ENCODE assay signal across 8 mouse cellular contexts in the genomic region with DNA sequence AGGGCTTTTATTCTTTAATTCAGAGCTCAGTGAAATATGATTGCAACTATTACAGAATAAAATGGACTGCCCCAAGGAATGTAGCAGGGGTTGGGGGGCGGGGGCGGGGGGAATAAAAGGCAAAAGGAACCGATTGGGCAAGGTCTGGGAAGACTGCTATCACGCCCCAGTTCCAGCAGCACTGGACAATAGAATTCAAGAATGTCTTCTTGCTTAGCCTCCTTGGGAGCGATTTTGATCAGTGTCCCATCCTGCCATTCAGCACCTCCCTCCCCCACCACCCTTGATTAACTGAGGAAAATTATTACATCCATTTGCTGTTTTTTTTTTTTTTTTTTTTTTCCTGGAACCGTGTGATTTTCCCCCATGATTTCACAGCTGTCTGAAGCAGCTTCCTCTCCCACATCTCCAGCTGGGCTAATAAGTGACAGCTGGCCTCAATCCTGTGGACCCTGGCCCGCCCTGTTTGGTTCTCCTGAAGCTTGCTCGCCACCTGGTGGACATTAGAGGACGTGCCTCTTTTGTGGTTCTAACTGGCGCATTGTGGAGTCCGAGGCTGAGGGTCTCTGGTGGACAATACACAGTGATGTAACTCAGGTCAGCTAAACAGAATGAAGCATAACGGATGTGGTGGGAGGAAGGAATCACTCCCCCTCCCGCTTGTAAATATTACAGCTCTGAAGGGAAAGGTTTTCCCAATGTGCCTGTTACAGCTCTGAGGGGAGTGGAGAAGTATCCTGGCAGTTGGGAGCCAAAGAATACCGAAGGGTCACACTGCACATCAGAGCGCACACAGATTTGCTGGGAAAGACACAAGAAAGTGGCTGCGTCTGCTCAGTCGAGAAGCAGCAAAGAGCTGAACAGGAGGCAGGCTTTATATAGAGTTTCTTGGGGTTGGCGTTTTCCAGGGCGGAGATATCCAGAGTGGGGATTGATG. TPM values are rescaled to one million over a fixed set of nuclear protein-coding genes. Genes with fewer than 3 reads are reported as not detected.
DNase-seq lines count a peak whose midpoint lies in the region; ATAC-seq and TF ChIP-seq lines count a peak whose summit lies in the region.

No protein-coding gene starts in this region.

- ATAC-seq in erythroid progenitor cell, adult 5-6 weeks (replicated peaks; ENCODE audit: low FRiP score, poor library complexity, severe bottlenecking), result 0 out of 2 replicates have a peak, but pooled peaks have one; percentile 10
- no peak for ATAC-seq in heart, embryonic 13.5 days (ENCODE audit: extremely low read depth, insufficient number of reproducible peaks, low FRiP score, low TSS enrichment)
- ATAC-seq in kidney, postnatal 0 days (replicated peaks; ENCODE audit: low FRiP score, low read depth), result peak; percentile 91
- ATAC-seq in liver, embryonic 12.5 days, result peak; percentile 52
- ATAC-seq in stomach, postnatal 0 days (ENCODE audit: low FRiP score, low TSS enrichment), result peak; percentile 73; the same call in 1 of the 2 replicates

- WGBS in heart, embryonic 13.5 days, result 35% methylated on average over 19 of the region's 19 CpGs
- 24% methylated on average over 19 of the region's 19 CpGs for WGBS in kidney, postnatal 0 days
- WGBS in liver, embryonic 12.5 days (ENCODE audit: insufficient replicate concordance), result 34% methylated on average over 19 of the region's 19 CpGs
- WGBS in stomach, postnatal 0 days, result 28% methylated on average over 19 of the region's 19 CpGs

- H3K4me1 ChIP-seq in heart, embryonic 13.5 days, result peaks cover 25% of the 10 kb centered on the region
- no peaks in the 10 kb centered on the region for H3K4me1 ChIP-seq in kidney, postnatal 0 days (replicated peaks; ENCODE audit: insufficient read depth, low read length)
- no peaks in the 10 kb centered on the region; the same call in 1 of the 2 replicates for H3K4me1 ChIP-seq in liver, embryonic 12.5 days
- no peaks in the 10 kb centered on the region for H3K4me1 ChIP-seq in stomach, postnatal 0 days (replicated peaks; ENCODE audit: control insufficient read depth, insufficient read depth)

- H3K9ac ChIP-seq in heart, embryonic 13.5 days, result no peak overlapping the region
- no peak overlapping the region for H3K9ac ChIP-seq in kidney, postnatal 0 days (ENCODE audit: low read depth, low read length)
- no peak overlapping the region for H3K9ac ChIP-seq in liver, embryonic 12.5 days
- no peak overlapping the region for H3K9ac ChIP-seq in stomach, postnatal 0 days (ENCODE audit: low read length)

- no peaks in the 10 kb centered on the region for H3K9me3 ChIP-seq in heart, embryonic 13.5 days
- no peaks in the 10 kb centered on the region for H3K9me3 ChIP-seq in kidney, postnatal 0 days (replicated peaks; ENCODE audit: low read length)
- H3K9me3 ChIP-seq in liver, embryonic 12.5 days (replicated peaks), result no peaks in the 10 kb centered on the region
- no peaks in the 10 kb centered on the region for H3K9me3 ChIP-seq in stomach, postnatal 0 days (ENCODE audit: control insufficient read depth, low read length)

- no peak overlapping the region for H3K27ac ChIP-seq in heart, embryonic 13.5 days (replicated peaks)
- no peak overlapping the region for H3K27ac ChIP-seq in kidney, postnatal 0 days
- H3K27ac ChIP-seq in liver, embryonic 12.5 days, result no peak overlapping the region
- H3K27ac ChIP-seq in stomach, postnatal 0 days (replicated peaks), result no peak overlapping the region

- no peaks in the 10 kb centered on the region for H3K27me3 ChIP-seq in heart, embryonic 13.5 days (replicated peaks)
- H3K27me3 ChIP-seq in kidney, postnatal 0 days (ENCODE audit: insufficient read depth, low read length), result no peaks in the 10 kb centered on the region
- H3K27me3 ChIP-seq in liver, embryonic 12.5 days (replicated peaks), result no peaks in the 10 kb centered on the region
- H3K27me3 ChIP-seq in stomach, postnatal 0 days (ENCODE audit: control insufficient read depth, insufficient read depth, low read length), result no peaks in the 10 kb centered on the region

- no peak for TF ChIP-seq EP300 in stomach, postnatal 0 days (optimal IDR thresholded peaks at IDR 0.05)

- peak overlapping the region; percentile 22 for H3K4me2 ChIP-seq in heart, embryonic 13.5 days
- peak overlapping the region; percentile 23 for H3K4me2 ChIP-seq in kidney, postnatal 0 days (ENCODE audit: low read length)
- no peak overlapping the region for H3K4me2 ChIP-seq in liver, embryonic 12.5 days
- no peak overlapping the region; the same call in 1 of the 2 replicates for H3K4me2 ChIP-seq in stomach, postnatal 0 days (replicated peaks; ENCODE audit: low read depth)

- peak; percentile 29 to 37 for DNase-seq in urinary bladder, adult 18-20 months (ENCODE audit: low spot score in 2 of 2)
- no peak for DNase-seq in urinary bladder, adult 2 months (ENCODE audit: low spot score)
- peak; percentile 98 for DNase-seq in kidney, postnatal 0 days (ENCODE audit: low spot score)
- peak; percentile 86 for DNase-seq in neural tube, embryonic 10.5 days (ENCODE audit: extremely low spot score, low spot score)
- peak; percentile 70 for DNase-seq in stomach, postnatal 0 days (ENCODE audit: low spot score)

- TF ChIP-seq CTCF in kidney, postnatal 0 days (IDR thresholded peaks at IDR 0.05; ENCODE audit: low read depth), result peak; percentile 99
- TF ChIP-seq CTCF in stomach, postnatal 0 days (IDR thresholded peaks at IDR 0.05; ENCODE audit: low read depth), result peak; percentile 96

- H3K36me3 ChIP-seq in heart, embryonic 13.5 days, result no peaks in the 10 kb centered on the region
- H3K36me3 ChIP-seq in kidney, postnatal 0 days (ENCODE audit: insufficient read depth, low read length), result no peaks in the 10 kb centered on the region
- H3K36me3 ChIP-seq in liver, embryonic 12.5 days, result no peaks in the 10 kb centered on the region
- no peaks in the 10 kb centered on the region for H3K36me3 ChIP-seq in stomach, postnatal 0 days (ENCODE audit: control insufficient read depth, insufficient read depth, low read length)

- no peak overlapping the region for H3K4me3 ChIP-seq in heart, embryonic 13.5 days
- no peak overlapping the region for H3K4me3 ChIP-seq in kidney, postnatal 0 days (replicated peaks; ENCODE audit: low read depth, low read length)
- no peak overlapping the region for H3K4me3 ChIP-seq in liver, embryonic 12.5 days
- H3K4me3 ChIP-seq in stomach, postnatal 0 days (ENCODE audit: low read depth, low read length), result no peak overlapping the region

RNA-seq across cellular contexts. Expression of a gene that starts 42.1 kb away (rescaled TPM):
- polyA plus RNA-seq in urinary bladder, adult 2 months (2012; rRNA removed), result not detected in 2 replicates
- total RNA-seq in erythroid progenitor cell, adult 5-6 weeks (2015; ENCODE audit: low replicate concordance), result not detected in 2 replicates
- not detected in 2 replicates for total RNA-seq in erythroid progenitor cell, adult 5-6 weeks (2017; ENCODE audit: low replicate concordance)
- polyA plus RNA-seq in heart, embryonic 13.5 days (2015; fragmentation: Nextera tagmentation; extraction: Ambion mirVana), result not detected in 2 replicates
- 126 and 133 TPM in 2 replicates for polyA plus RNA-seq in kidney, postnatal 0 days (2015; fragmentation: Nextera tagmentation; extraction: Ambion mirVana)
- polyA plus RNA-seq in liver, embryonic 12.5 days (2016; fragmentation: Nextera tagmentation; extraction: Ambion mirVana), result not detected in 2 replicates
- 0.04 and 0.34 TPM in 2 replicates for polyA plus RNA-seq in stomach, postnatal 0 days (2015; fragmentation: Nextera tagmentation; extraction: Ambion mirVana)

Comparison
In these comparisons a context has a peak if more than half of its experiments do, and no peak if none do; other contexts are left out.
1. H3K4me2 ChIP-seq: peak in heart, embryonic 13.5 days (single experiment) and kidney, postnatal 0 days (single experiment); none in liver, embryonic 12.5 days (single experiment) and stomach, postnatal 0 days (single experiment).
2. RNA of a gene that starts 42.1 kb away (polyA plus RNA-seq): 126 to 133 TPM in kidney, postnatal 0 days; 0.04 to 0.34 TPM in stomach, postnatal 0 days, not detected in urinary bladder, adult 2 months, not detected in heart, embryonic 13.5 days and not detected in liver, embryonic 12.5 days; every median in the first group is over 10 times any median in the second.